Mouse (Mus musculus): Measurements from ENCODE around the gene Sulf2. TPM values are rescaled to one million over a fixed set of nuclear protein-coding genes. Genes with fewer than 3 reads are reported as not detected.

Gene Sulf2
- polyA plus RNA-seq, 1 experiment from 2014 or later = 68.4 TPM

GRCm38 (mm10) chr2:166034967-166035490 is 120.4 kb downstream of the Sulf2 start:
- H3K4me1 ChIP-seq (ENCODE audit: control insufficient read depth, insufficient read depth, low read length) = peaks cover 18% of the 10 kb centered on the region
- H3K9ac ChIP-seq (ENCODE audit: low read depth, low read length) = no peak overlapping the region
- H3K27ac ChIP-seq (ENCODE audit: low read length) = no peak overlapping the region

GRCm38 (mm10) chr2:166032628-166033027 is 122.8 kb downstream of the Sulf2 start:
- H3K4me1 ChIP-seq (ENCODE audit: control insufficient read depth, insufficient read depth, low read length) = peaks cover 28% of the 10 kb centered on the region
- 89% methylated on average over 5 of the region's 5 CpGs for WGBS
- no peaks in the 10 kb centered on the region for H3K9me3 ChIP-seq (ENCODE audit: control insufficient read depth, low read length)
- ATAC-seq = no peak
- H3K4me2 ChIP-seq (ENCODE audit: low read depth, low read length) = no peak overlapping the region
- no peak overlapping the region for H3K4me3 ChIP-seq (ENCODE audit: low read length)
- no peak overlapping the region; the same call in 1 of the 2 replicates for H3K27ac ChIP-seq (ENCODE audit: low read length)
- no peak overlapping the region for H3K9ac ChIP-seq (ENCODE audit: low read depth, low read length)
- H3K36me3 ChIP-seq (ENCODE audit: control insufficient read depth, insufficient read depth, low read length) = no peaks in the 10 kb centered on the region
- H3K27me3 ChIP-seq (replicated peaks; ENCODE audit: control insufficient read depth, insufficient read depth, low read length) = no peaks in the 10 kb centered on the region

More at GRCm38 (mm10) chr2:166034967-166035490, 120.4 kb downstream of the Sulf2 start:
- no peaks in the 10 kb centered on the region for H3K36me3 ChIP-seq (ENCODE audit: control insufficient read depth, insufficient read depth, low read length)
- no peak overlapping the region for H3K4me2 ChIP-seq (ENCODE audit: low read depth, low read length)
- no peak overlapping the region for H3K4me3 ChIP-seq (ENCODE audit: low read length)
- no peaks in the 10 kb centered on the region for H3K9me3 ChIP-seq (ENCODE audit: control insufficient read depth, low read length)
- no peak for ATAC-seq
- 72% methylated on average over 3 of the region's 3 CpGs for WGBS
- no peaks in the 10 kb centered on the region for H3K27me3 ChIP-seq (replicated peaks; ENCODE audit: control insufficient read depth, insufficient read depth, low read length)

GRCm38 (mm10) chr2:166031120-166031929 is 124.1 kb downstream of the Sulf2 start:
- no peaks in the 10 kb centered on the region for H3K9me3 ChIP-seq (ENCODE audit: control insufficient read depth, low read length)
- 10% methylated on average over 7 of the region's 7 CpGs for WGBS
- no peaks in the 10 kb centered on the region for H3K27me3 ChIP-seq (replicated peaks; ENCODE audit: control insufficient read depth, insufficient read depth, low read length)
- peak overlapping the region; percentile 97 for H3K27ac ChIP-seq (ENCODE audit: low read length)
- H3K36me3 ChIP-seq (ENCODE audit: control insufficient read depth, insufficient read depth, low read length) = no peaks in the 10 kb centered on the region
- H3K4me3 ChIP-seq (ENCODE audit: low read length) = peak overlapping the region; percentile 27
- ATAC-seq = peak; percentile 97
- H3K4me1 ChIP-seq (ENCODE audit: control insufficient read depth, insufficient read depth, low read length) = peaks cover 29% of the 10 kb centered on the region
- H3K4me2 ChIP-seq (ENCODE audit: low read depth, low read length) = peak overlapping the region; percentile 75
- peak overlapping the region; percentile 51 for H3K9ac ChIP-seq (ENCODE audit: low read depth, low read length)

GRCm38 (mm10) chr2:166030256-166030995 is 125.0 kb downstream of the Sulf2 start:
- peak overlapping the region; percentile 67 for H3K9ac ChIP-seq (ENCODE audit: low read depth, low read length)
- peak overlapping the region; percentile 97 for H3K27ac ChIP-seq (ENCODE audit: low read length)
- WGBS = 3% methylated on average over 13 of the region's 13 CpGs
- no peaks in the 10 kb centered on the region for H3K9me3 ChIP-seq (ENCODE audit: control insufficient read depth, low read length)
- no peaks in the 10 kb centered on the region for H3K27me3 ChIP-seq (replicated peaks; ENCODE audit: control insufficient read depth, insufficient read depth, low read length)
- peaks cover 31% of the 10 kb centered on the region for H3K4me1 ChIP-seq (ENCODE audit: control insufficient read depth, insufficient read depth, low read length)
- H3K36me3 ChIP-seq (ENCODE audit: control insufficient read depth, insufficient read depth, low read length) = no peaks in the 10 kb centered on the region
- H3K4me3 ChIP-seq (ENCODE audit: low read length) = peak overlapping the region; percentile 35
- H3K4me2 ChIP-seq (ENCODE audit: low read depth, low read length) = peak overlapping the region; percentile 75
- peak; percentile 20; the same call in 1 of the 2 replicates for ATAC-seq

GRCm38 (mm10) chr2:166029232-166029631 is 126.2 kb downstream of the Sulf2 start:
- peaks cover 32% of the 10 kb centered on the region for H3K4me1 ChIP-seq (ENCODE audit: control insufficient read depth, insufficient read depth, low read length)
- no peak overlapping the region for H3K4me3 ChIP-seq (ENCODE audit: low read length)
- 41% methylated on average over 4 of the region's 4 CpGs for WGBS
- peak overlapping the region; percentile 28; the same call in 1 of the 2 replicates for H3K27ac ChIP-seq (ENCODE audit: low read length)
- H3K9ac ChIP-seq (ENCODE audit: low read depth, low read length) = no peak overlapping the region
- ATAC-seq = no peak
- no peaks in the 10 kb centered on the region for H3K36me3 ChIP-seq (ENCODE audit: control insufficient read depth, insufficient read depth, low read length)
- no peaks in the 10 kb centered on the region for H3K27me3 ChIP-seq (replicated peaks; ENCODE audit: control insufficient read depth, insufficient read depth, low read length)
- no peaks in the 10 kb centered on the region for H3K9me3 ChIP-seq (ENCODE audit: control insufficient read depth, low read length)
- no peak overlapping the region for H3K4me2 ChIP-seq (ENCODE audit: low read depth, low read length)

- H3K4me1 ChIP-seq (ENCODE audit: control insufficient read depth, insufficient read depth, low read length) = peaks cover 35% of the 10 kb centered on the region
- WGBS = 87% methylated on average over 3 of the region's 3 CpGs
Observed at GRCm38 (mm10) chr2:166027834-166028233, 127.6 kb downstream of the Sulf2 start.

GRCm38 (mm10) chr2:166025943-166026342 is 129.5 kb downstream of the Sulf2 start:
- 56% methylated on average over 5 of the region's 5 CpGs for WGBS
- no peak overlapping the region for H3K4me3 ChIP-seq (ENCODE audit: low read length)
- H3K4me2 ChIP-seq (ENCODE audit: low read depth, low read length) = no peak overlapping the region
- no peak overlapping the region for H3K27ac ChIP-seq (ENCODE audit: low read length)
- H3K9me3 ChIP-seq (ENCODE audit: control insufficient read depth, low read length) = no peaks in the 10 kb centered on the region
- no peaks in the 10 kb centered on the region for H3K27me3 ChIP-seq (replicated peaks; ENCODE audit: control insufficient read depth, insufficient read depth, low read length)
- H3K9ac ChIP-seq (ENCODE audit: low read depth, low read length) = no peak overlapping the region
- ATAC-seq = no peak
- H3K36me3 ChIP-seq (ENCODE audit: control insufficient read depth, insufficient read depth, low read length) = no peaks in the 10 kb centered on the region
- H3K4me1 ChIP-seq (ENCODE audit: control insufficient read depth, insufficient read depth, low read length) = peaks cover 41% of the 10 kb centered on the region

More at GRCm38 (mm10) chr2:166027834-166028233, 127.6 kb downstream of the Sulf2 start:
- ATAC-seq = no peak
- Histone ChIP-seq H3K4me3 (ENCODE audit: low read length) (no peak overlapping the region), H3K9ac (ENCODE audit: low read depth, low read length) (no peak overlapping the region), H3K36me3 (ENCODE audit: control insufficient read depth, insufficient read depth, low read length) (no peaks in the 10 kb centered on the region), H3K9me3 (ENCODE audit: control insufficient read depth, low read length) (no peaks in the 10 kb centered on the region), H3K4me2 (ENCODE audit: low read depth, low read length) (no peak overlapping the region), H3K27ac (ENCODE audit: low read length) (no peak overlapping the region), H3K27me3 (replicated peaks; ENCODE audit: control insufficient read depth, insufficient read depth, low read length) (no peaks in the 10 kb centered on the region)

GRCm38 (mm10) chr2:166024621-166025020 is 130.8 kb downstream of the Sulf2 start:
- WGBS = 63% methylated on average over 4 of the region's 4 CpGs
- Histone ChIP-seq H3K4me1 (ENCODE audit: control insufficient read depth, insufficient read depth, low read length) (peaks cover 39% of the 10 kb centered on the region), H3K27ac (ENCODE audit: low read length) (no peak overlapping the region)

GRCm38 (mm10) chr2:166024079-166024478 is 131.4 kb downstream of the Sulf2 start:
- 75% methylated on average over 3 of the region's 3 CpGs for WGBS
- Histone ChIP-seq H3K27ac (ENCODE audit: low read length) (no peak overlapping the region), H3K9me3 (ENCODE audit: control insufficient read depth, low read length) (no peaks in the 10 kb centered on the region), H3K27me3 (replicated peaks; ENCODE audit: control insufficient read depth, insufficient read depth, low read length) (no peaks in the 10 kb centered on the region), H3K36me3 (ENCODE audit: control insufficient read depth, insufficient read depth, low read length) (no peaks in the 10 kb centered on the region), H3K9ac (ENCODE audit: low read depth, low read length) (no peak overlapping the region), H3K4me1 (ENCODE audit: control insufficient read depth, insufficient read depth, low read length) (peaks cover 36% of the 10 kb centered on the region), H3K4me3 (ENCODE audit: low read length) (no peak overlapping the region), H3K4me2 (ENCODE audit: low read depth, low read length) (no peak overlapping the region)
- no peak for ATAC-seq

More at GRCm38 (mm10) chr2:166024621-166025020, 130.8 kb downstream of the Sulf2 start:
- Histone ChIP-seq H3K4me3 (ENCODE audit: low read length) (no peak overlapping the region), H3K9ac (ENCODE audit: low read depth, low read length) (no peak overlapping the region), H3K4me2 (ENCODE audit: low read depth, low read length) (no peak overlapping the region), H3K9me3 (ENCODE audit: control insufficient read depth, low read length) (no peaks in the 10 kb centered on the region), H3K36me3 (ENCODE audit: control insufficient read depth, insufficient read depth, low read length) (no peaks in the 10 kb centered on the region), H3K27me3 (replicated peaks; ENCODE audit: control insufficient read depth, insufficient read depth, low read length) (no peaks in the 10 kb centered on the region)
- ATAC-seq = no peak
